Mouse (Mus musculus): ENCODE measurements around the gene Lonrf3.

The Lonrf3 gene

GRCm38 (mm10) chrX:36328271-36329039 lies at the start of gene Lonrf3:
TSS of gene Lonrf3 (plus strand) at chrX:36328353.
- in situ Hi-C loops (cut with MboI), result no loop called here

GRCm38 (mm10) chrX:36278750-36279149 lies 49.4 kb upstream of the Lonrf3 start:
- in situ Hi-C loops (cut with MboI), result no loop called here

- in situ Hi-C loops (cut with MboI), result no loop called here
Measured at GRCm38 (mm10) chrX:36311420-36311819, 16.7 kb upstream of the Lonrf3 start.

GRCm38 (mm10) chrX:36327491-36328255 lies 480 bp upstream of the Lonrf3 start:
- in situ Hi-C loops (cut with MboI), result no loop called here

- in situ Hi-C loops (cut with MboI), result no loop called here
Measured at GRCm38 (mm10) chrX:36329040-36329649, 992 bp downstream of the Lonrf3 start.

GRCm38 (mm10) chrX:36329849-36330411 lies 1.8 kb downstream of the Lonrf3 start:
- in situ Hi-C loops (cut with MboI), result no loop called here

GRCm38 (mm10) chrX:36352446-36352845 lies 24.3 kb downstream of the Lonrf3 start:
- in situ Hi-C loops (cut with MboI), result no loop called here

- in situ Hi-C loops (cut with MboI), result no loop called here
Measured at GRCm38 (mm10) chrX:36385340-36385739, 57.2 kb downstream of the Lonrf3 start.

GRCm38 (mm10) chrX:36389971-36390370 lies 61.8 kb downstream of the Lonrf3 start:
- in situ Hi-C loops (cut with MboI), result no loop called here

GRCm38 (mm10) chrX:36390503-36390902 lies 62.4 kb downstream of the Lonrf3 start:
- in situ Hi-C loops (cut with MboI), result no loop called here

GRCm38 (mm10) chrX:36392672-36393071 lies 64.5 kb downstream of the Lonrf3 start:
- in situ Hi-C loops (cut with MboI), result no loop called here

GRCm38 (mm10) chrX:36393279-36393678 lies 65.1 kb downstream of the Lonrf3 start:
- in situ Hi-C loops (cut with MboI), result no loop called here

GRCm38 (mm10) chrX:36400980-36401379 lies 72.8 kb downstream of the Lonrf3 start, which contains the start of gene Gm6268:
TSS of gene Gm6268 (plus strand) at chrX:36401280.
- in situ Hi-C loops (cut with MboI), result no loop called here

GRCm38 (mm10) chrX:36402316-36402715 lies 74.2 kb downstream of the Lonrf3 start:
- in situ Hi-C loops (cut with MboI), result no loop called here
